Mouse (Mus musculus) cerebellum, adult 2 months (tissue): ENCODE measurements around the gene Ifitm6.

ENCODE experiments used
- CTCF ChIP-seq: fragments of 200-500 bp; IDR thresholded peaks from 2 replicates; pipeline ENCODE4 v1.5.1; 2011; ENCODE audit warnings: low read depth, mild to moderate bottlenecking, control low read depth, low read length, moderate library complexity, borderline replicate concordance; ENCODE audit not compliant: insufficient read depth
- POLR2A ChIP-seq: fragments of 200-500 bp; IDR thresholded peaks from 2 replicates; pipeline ENCODE4 v1.6.1; 2011; ENCODE audit warnings: low read length, control low read depth, borderline replicate concordance; ENCODE audit not compliant: insufficient read depth

GRCm38 (mm10) chr7:141064175-141064574 is 46.5 kb upstream of the Ifitm6 start:
- no peak for TF ChIP-seq POLR2A
- no peak for TF ChIP-seq CTCF
